Mouse (Mus musculus) bone marrow macrophage, adult 2 months (primary cell): ENCODE data around the gene Zswim3. TPM values are rescaled to one million over a fixed set of nuclear protein-coding genes. Genes with fewer than 3 reads are reported as not detected.

ENCODE experiments used
- H3K27ac ChIP-seq: 2 replicates; pipeline ENCODE4 v1.5.1; 2012; ENCODE audit warnings: low read depth, low read length; ENCODE audit not compliant: insufficient read depth
- H3K4me1 ChIP-seq: 2 replicates; pipeline ENCODE4 v1.6.1; 2012; ENCODE audit warnings: low read length; ENCODE audit not compliant: control insufficient read depth, insufficient read depth
- H3K4me3 ChIP-seq: 2 replicates; pipeline ENCODE4 v1.5.1; 2012; ENCODE audit warnings: mild to moderate bottlenecking, low read length, moderate library complexity; ENCODE audit not compliant: insufficient read depth
- CTCF ChIP-seq: IDR thresholded peaks from 2 replicates; pipeline ENCODE4 v1.5.1; 2012; ENCODE audit warnings: low read depth, mild to moderate bottlenecking, low read length, moderate library complexity
- POLR2A ChIP-seq: IDR thresholded peaks from 2 replicates; pipeline ENCODE4 v1.6.1; 2012; ENCODE audit warnings: mild to moderate bottlenecking, low read depth, low read length, borderline replicate concordance
- polyA plus RNA-seq: library from polyadenylated mRNA; stranded (reverse); fragments of >200 nt; gene quantifications from 2 replicates; pipeline ENCODE4 v1.2.4, GENCODE M21; 2012; ENCODE audit not compliant: missing spikeins, insufficient read depth, insufficient read length

Gene Zswim3
- polyA plus RNA-seq, 1 experiment = 5.0 TPM

- TF ChIP-seq CTCF (no peak), POLR2A (no peak)
- H3K4me1 ChIP-seq = peaks cover 16% of the 10 kb centered on the region
- peak overlapping the region; percentile 88 for H3K4me3 ChIP-seq
- peak overlapping the region; percentile 76 for H3K27ac ChIP-seq
Observed at GRCm38 (mm10) chr2:164805332-164805718, 427 bp downstream of the Zswim3 start.

GRCm38 (mm10) chr2:164806614-164807013 is 1.7 kb downstream of the Zswim3 start:
- Histone ChIP-seq H3K4me1 (peaks cover 16% of the 10 kb centered on the region), H3K27ac (no peak overlapping the region), H3K4me3 (no peak overlapping the region)
- TF ChIP-seq POLR2A = no peak
- no peak for TF ChIP-seq CTCF

GRCm38 (mm10) chr2:164813557-164813956 is 8.7 kb downstream of the Zswim3 start:
- peaks cover 8% of the 10 kb centered on the region for H3K4me1 ChIP-seq
- H3K4me3 ChIP-seq = no peak overlapping the region
- H3K27ac ChIP-seq = no peak overlapping the region
- TF ChIP-seq CTCF (no peak), POLR2A (no peak)

GRCm38 (mm10) chr2:164815348-164815747 is 10.4 kb downstream of the Zswim3 start:
- TF ChIP-seq CTCF = no peak
- no peak for TF ChIP-seq POLR2A
- H3K4me3 ChIP-seq = no peak overlapping the region
- peaks cover 8% of the 10 kb centered on the region for H3K4me1 ChIP-seq
- H3K27ac ChIP-seq = peak overlapping the region; percentile 59

- Histone ChIP-seq H3K27ac (peak overlapping the region; percentile 44), H3K4me3 (no peak overlapping the region), H3K4me1 (peaks cover 8% of the 10 kb centered on the region)
- no peak for TF ChIP-seq POLR2A
- TF ChIP-seq CTCF = no peak
Observed at GRCm38 (mm10) chr2:164815821-164816220, 10.9 kb downstream of the Zswim3 start.

- no peak for TF ChIP-seq POLR2A
- no peak for TF ChIP-seq CTCF
- Histone ChIP-seq H3K4me1 (peaks cover 10% of the 10 kb centered on the region), H3K4me3 (no peak overlapping the region), H3K27ac (no peak overlapping the region)
Observed at GRCm38 (mm10) chr2:164817206-164817605, 12.3 kb downstream of the Zswim3 start.

GRCm38 (mm10) chr2:164817703-164818102 is 12.8 kb downstream of the Zswim3 start:
- TF ChIP-seq POLR2A (no peak), CTCF (no peak)
- H3K27ac ChIP-seq = no peak overlapping the region

GRCm38 (mm10) chr2:164821060-164821459 is 16.2 kb downstream of the Zswim3 start:
- TF ChIP-seq POLR2A = no peak
- Histone ChIP-seq H3K4me1 (peaks cover 7% of the 10 kb centered on the region; the same call in 1 of the 2 replicates), H3K4me3 (no peak overlapping the region), H3K27ac (no peak overlapping the region)

More at GRCm38 (mm10) chr2:164817703-164818102, 12.8 kb downstream of the Zswim3 start:
- Histone ChIP-seq H3K4me1 (peaks cover 12% of the 10 kb centered on the region), H3K4me3 (no peak overlapping the region)

- H3K27ac ChIP-seq = peak within 1 kb of the TSS; percentile 19
- H3K4me1 ChIP-seq = peaks cover 7% of the 10 kb centered on the region; the same call in 1 of the 2 replicates
Observed at GRCm38 (mm10) chr2:164822636-164823165, 17.8 kb downstream of the Zswim3 start, which contains the start of gene Zswim1. Gene Zswim1 (plus strand): TSS chr2:164822686.

GRCm38 (mm10) chr2:164823181-164823585 is 18.3 kb downstream of the Zswim3 start:
- H3K27ac ChIP-seq = peak overlapping the region; percentile 19
- H3K4me1 ChIP-seq = peaks cover 7% of the 10 kb centered on the region; the same call in 1 of the 2 replicates
- TF ChIP-seq POLR2A (no peak), CTCF (no peak)
- peak overlapping the region; percentile 67 for H3K4me3 ChIP-seq

More at GRCm38 (mm10) chr2:164822636-164823165, 17.8 kb downstream of the Zswim3 start, which contains the start of gene Zswim1:
- peak within 1 kb of the TSS; percentile 67 for H3K4me3 ChIP-seq
- no peak for TF ChIP-seq POLR2A
- TF ChIP-seq CTCF = no peak

- Histone ChIP-seq H3K4me1 (peaks cover 7% of the 10 kb centered on the region; the same call in 1 of the 2 replicates), H3K27ac (no peak overlapping the region), H3K4me3 (peak overlapping the region; percentile 9; the same call in 1 of the 2 replicates)
- TF ChIP-seq CTCF (no peak), POLR2A (no peak)
Observed at GRCm38 (mm10) chr2:164823969-164824368, 19.1 kb downstream of the Zswim3 start.
